Mouse (Mus musculus): ENCODE data around the gene Hmcn1. TPM values are rescaled to one million over a fixed set of nuclear protein-coding genes. Genes with fewer than 3 reads are reported as not detected.
A peak's percentile ranks its signal among the peaks of the same experiment; 100 is the strongest.

Hmcn1 gene
- polyA plus RNA-seq, 1 experiment, result 5.3 TPM

- H3K4me1 ChIP-seq (ENCODE audit: control insufficient read depth, insufficient read depth, low read length), result no peaks in the 10 kb centered on the region
- no peak for DNase-seq
- no peak overlapping the region for H3K4me3 ChIP-seq (replicated peaks; ENCODE audit: insufficient read depth, low read depth, low read length)
- TF ChIP-seq POLR2A (IDR thresholded peaks at IDR 0.05; ENCODE audit: borderline replicate concordance, insufficient read depth, low read length) (no peak), CTCF (IDR thresholded peaks at IDR 0.05; ENCODE audit: borderline replicate concordance, insufficient read depth, low read depth, low read length) (no peak)
- H3K27me3 ChIP-seq (ENCODE audit: control insufficient read depth, insufficient read depth, low read length), result no peaks in the 10 kb centered on the region
- no peak overlapping the region for H3K27ac ChIP-seq (ENCODE audit: insufficient read depth, low read length)
- 92% methylated on average over 4 of the region's 4 CpGs for WGBS
Measured at GRCm38 (mm10) chr1:150747771-150748170, 245.5 kb downstream of the Hmcn1 start.

GRCm38 (mm10) chr1:150743097-150743843 lies 250.0 kb downstream of the Hmcn1 start:
- 89% methylated on average over 19 of the region's 19 CpGs for WGBS

GRCm38 (mm10) chr1:150742376-150743087 lies 250.7 kb downstream of the Hmcn1 start:
- H3K4me1 ChIP-seq (ENCODE audit: control insufficient read depth, insufficient read depth, low read length), result no peaks in the 10 kb centered on the region
- no peaks in the 10 kb centered on the region for H3K27me3 ChIP-seq (ENCODE audit: control insufficient read depth, insufficient read depth, low read length)
- 81% methylated on average over 7 of the region's 7 CpGs for WGBS
- DNase-seq, result no peak
- no peak overlapping the region for H3K27ac ChIP-seq (ENCODE audit: insufficient read depth, low read length)
- TF ChIP-seq CTCF (IDR thresholded peaks at IDR 0.05; ENCODE audit: borderline replicate concordance, insufficient read depth, low read depth, low read length) (no peak), POLR2A (IDR thresholded peaks at IDR 0.05; ENCODE audit: borderline replicate concordance, insufficient read depth, low read length) (no peak)
- H3K4me3 ChIP-seq (replicated peaks; ENCODE audit: insufficient read depth, low read depth, low read length), result no peak overlapping the region

More at GRCm38 (mm10) chr1:150743097-150743843, 250.0 kb downstream of the Hmcn1 start:
- Histone ChIP-seq H3K27ac (ENCODE audit: insufficient read depth, low read length) (no peak overlapping the region), H3K4me3 (replicated peaks; ENCODE audit: insufficient read depth, low read depth, low read length) (no peak overlapping the region), H3K27me3 (ENCODE audit: control insufficient read depth, insufficient read depth, low read length) (no peaks in the 10 kb centered on the region), H3K4me1 (ENCODE audit: control insufficient read depth, insufficient read depth, low read length) (no peaks in the 10 kb centered on the region)
- TF ChIP-seq POLR2A (IDR thresholded peaks at IDR 0.05; ENCODE audit: borderline replicate concordance, insufficient read depth, low read length) (no peak), CTCF (IDR thresholded peaks at IDR 0.05; ENCODE audit: borderline replicate concordance, insufficient read depth, low read depth, low read length) (no peak)
- DNase-seq, result no peak

- WGBS, result 51% methylated on average over 5 of the region's 5 CpGs
- no peaks in the 10 kb centered on the region for H3K27me3 ChIP-seq (ENCODE audit: control insufficient read depth, insufficient read depth, low read length)
- H3K4me3 ChIP-seq (replicated peaks; ENCODE audit: insufficient read depth, low read depth, low read length), result no peak overlapping the region
- no peak for TF ChIP-seq POLR2A (IDR thresholded peaks at IDR 0.05; ENCODE audit: borderline replicate concordance, insufficient read depth, low read length)
- no peak for TF ChIP-seq CTCF (IDR thresholded peaks at IDR 0.05; ENCODE audit: borderline replicate concordance, insufficient read depth, low read depth, low read length)
- DNase-seq, result no peak
- H3K27ac ChIP-seq (ENCODE audit: insufficient read depth, low read length), result no peak overlapping the region
- no peaks in the 10 kb centered on the region for H3K4me1 ChIP-seq (ENCODE audit: control insufficient read depth, insufficient read depth, low read length)
Measured at GRCm38 (mm10) chr1:150711438-150711837, 281.8 kb downstream of the Hmcn1 start.

- no peak overlapping the region for H3K4me3 ChIP-seq (replicated peaks; ENCODE audit: insufficient read depth, low read depth, low read length)
- 87% methylated on average over 4 of the region's 4 CpGs for WGBS
- no peaks in the 10 kb centered on the region for H3K27me3 ChIP-seq (ENCODE audit: control insufficient read depth, insufficient read depth, low read length)
- DNase-seq, result no peak
- no peak for TF ChIP-seq CTCF (IDR thresholded peaks at IDR 0.05; ENCODE audit: borderline replicate concordance, insufficient read depth, low read depth, low read length)
- no peak for TF ChIP-seq POLR2A (IDR thresholded peaks at IDR 0.05; ENCODE audit: borderline replicate concordance, insufficient read depth, low read length)
- no peak overlapping the region for H3K27ac ChIP-seq (ENCODE audit: insufficient read depth, low read length)
- H3K4me1 ChIP-seq (ENCODE audit: control insufficient read depth, insufficient read depth, low read length), result no peaks in the 10 kb centered on the region
Measured at GRCm38 (mm10) chr1:150706502-150706901, 286.7 kb downstream of the Hmcn1 start.

- Histone ChIP-seq H3K27ac (ENCODE audit: insufficient read depth, low read length) (no peak overlapping the region), H3K4me3 (replicated peaks; ENCODE audit: insufficient read depth, low read depth, low read length) (no peak overlapping the region), H3K4me1 (ENCODE audit: control insufficient read depth, insufficient read depth, low read length) (no peaks in the 10 kb centered on the region), H3K27me3 (ENCODE audit: control insufficient read depth, insufficient read depth, low read length) (no peaks in the 10 kb centered on the region)
- 90% methylated on average over 3 of the region's 3 CpGs for WGBS
- TF ChIP-seq POLR2A (IDR thresholded peaks at IDR 0.05; ENCODE audit: borderline replicate concordance, insufficient read depth, low read length), result no peak
- no peak for DNase-seq
Measured at GRCm38 (mm10) chr1:150697749-150698148, 295.5 kb downstream of the Hmcn1 start.

- 90% methylated on average over 6 of the region's 6 CpGs for WGBS
- H3K27ac ChIP-seq (ENCODE audit: insufficient read depth, low read length), result no peak overlapping the region
Measured at GRCm38 (mm10) chr1:150682044-150682443, 311.2 kb downstream of the Hmcn1 start.

GRCm38 (mm10) chr1:150681433-150681832 lies 311.8 kb downstream of the Hmcn1 start:
- 15% methylated on average over 3 of the region's 3 CpGs for WGBS
- peak in 1 of 2 experiments; percentile 37 for DNase-seq
- Histone ChIP-seq H3K4me1 (ENCODE audit: control insufficient read depth, insufficient read depth, low read length) (no peaks in the 10 kb centered on the region), H3K4me3 (replicated peaks; ENCODE audit: insufficient read depth, low read depth, low read length) (peak overlapping the region; percentile 61), H3K27ac (ENCODE audit: insufficient read depth, low read length) (no peak overlapping the region), H3K27me3 (ENCODE audit: control insufficient read depth, insufficient read depth, low read length) (no peaks in the 10 kb centered on the region)
- TF ChIP-seq CTCF (IDR thresholded peaks at IDR 0.05; ENCODE audit: borderline replicate concordance, insufficient read depth, low read depth, low read length), result no peak
- TF ChIP-seq POLR2A (IDR thresholded peaks at IDR 0.05; ENCODE audit: borderline replicate concordance, insufficient read depth, low read length), result no peak

More at GRCm38 (mm10) chr1:150682044-150682443, 311.2 kb downstream of the Hmcn1 start:
- Histone ChIP-seq H3K4me3 (replicated peaks; ENCODE audit: insufficient read depth, low read depth, low read length) (no peak overlapping the region), H3K27me3 (ENCODE audit: control insufficient read depth, insufficient read depth, low read length) (no peaks in the 10 kb centered on the region), H3K4me1 (ENCODE audit: control insufficient read depth, insufficient read depth, low read length) (no peaks in the 10 kb centered on the region)
- peak in 1 of 2 experiments; percentile 5 for DNase-seq
- TF ChIP-seq CTCF (IDR thresholded peaks at IDR 0.05; ENCODE audit: borderline replicate concordance, insufficient read depth, low read depth, low read length) (no peak), POLR2A (IDR thresholded peaks at IDR 0.05; ENCODE audit: borderline replicate concordance, insufficient read depth, low read length) (no peak)
